Mouse (Mus musculus): ENCODE data around the gene Sgcd. TPM values are rescaled to one million over a fixed set of nuclear protein-coding genes. Genes with fewer than 3 reads are reported as not detected.

Sgcd gene
- polyA plus RNA-seq, 1 experiment = 2.1 TPM

GRCm38 (mm10) chr11:47952366-47952765, 36.4 kb downstream of the Sgcd start:
- Histone ChIP-seq H3K4me1 (ENCODE audit: control insufficient read depth, insufficient read depth, low read length) (no peaks in the 10 kb centered on the region), H3K27ac (ENCODE audit: insufficient read depth, low read length) (no peak overlapping the region), H3K4me3 (ENCODE audit: insufficient read depth, low read length) (no peak overlapping the region)
- TF ChIP-seq POLR2A (IDR thresholded peaks at IDR 0.05; ENCODE audit: extremely low read depth, insufficient read depth, low read length) = no peak
- no peak for TF ChIP-seq CTCF (IDR thresholded peaks at IDR 0.05; ENCODE audit: extremely low read depth, insufficient read depth, low read length)

- TF ChIP-seq CTCF (IDR thresholded peaks at IDR 0.05; ENCODE audit: extremely low read depth, insufficient read depth, low read length) = no peak
- no peak for TF ChIP-seq POLR2A (IDR thresholded peaks at IDR 0.05; ENCODE audit: extremely low read depth, insufficient read depth, low read length)
- Histone ChIP-seq H3K27ac (ENCODE audit: insufficient read depth, low read length) (no peak overlapping the region), H3K4me3 (ENCODE audit: insufficient read depth, low read length) (no peak overlapping the region), H3K4me1 (ENCODE audit: control insufficient read depth, insufficient read depth, low read length) (no peaks in the 10 kb centered on the region)
Observed at GRCm38 (mm10) chr11:47939795-47940194, 49.0 kb downstream of the Sgcd start.

GRCm38 (mm10) chr11:47917616-47918015, 71.2 kb downstream of the Sgcd start:
- Histone ChIP-seq H3K4me3 (ENCODE audit: insufficient read depth, low read length) (no peak overlapping the region), H3K4me1 (ENCODE audit: control insufficient read depth, insufficient read depth, low read length) (no peaks in the 10 kb centered on the region), H3K27ac (ENCODE audit: insufficient read depth, low read length) (no peak overlapping the region)
- TF ChIP-seq POLR2A (IDR thresholded peaks at IDR 0.05; ENCODE audit: extremely low read depth, insufficient read depth, low read length) = no peak
- no peak for TF ChIP-seq CTCF (IDR thresholded peaks at IDR 0.05; ENCODE audit: extremely low read depth, insufficient read depth, low read length)

DNA sequence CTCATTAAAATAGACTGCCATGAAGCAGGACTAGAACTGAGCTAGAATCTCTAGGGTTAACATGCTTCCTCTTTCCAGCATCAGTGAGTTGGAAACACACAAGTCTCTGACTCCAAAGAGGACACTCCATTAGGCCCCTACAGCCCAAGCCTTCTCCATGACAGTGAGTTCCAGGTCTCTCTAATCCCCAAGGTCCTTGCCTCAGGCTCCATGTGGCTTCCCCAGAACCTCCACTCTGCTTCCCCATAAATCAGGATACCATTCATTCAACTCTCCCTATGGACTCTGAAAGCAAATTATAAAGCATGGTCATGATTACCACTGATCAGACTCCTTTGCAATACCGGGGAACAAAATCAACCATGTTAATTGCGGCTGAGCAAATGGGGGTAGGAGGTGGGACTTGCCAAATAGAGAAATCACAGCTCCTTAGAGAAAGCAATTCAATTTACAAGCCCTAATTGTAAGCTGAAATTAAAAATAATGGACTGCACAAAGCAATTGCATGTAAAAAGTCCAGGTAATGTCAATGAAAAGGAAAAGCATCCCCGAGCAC, 97.1 kb downstream of the Sgcd start:
- H3K4me1 ChIP-seq (ENCODE audit: control insufficient read depth, insufficient read depth, low read length) = no peaks in the 10 kb centered on the region
- no peak overlapping the region for H3K4me3 ChIP-seq (ENCODE audit: insufficient read depth, low read length)
- no peak overlapping the region for H3K27ac ChIP-seq (ENCODE audit: insufficient read depth, low read length)
- TF ChIP-seq POLR2A (IDR thresholded peaks at IDR 0.05; ENCODE audit: extremely low read depth, insufficient read depth, low read length) (no peak), CTCF (IDR thresholded peaks at IDR 0.05; ENCODE audit: extremely low read depth, insufficient read depth, low read length) (no peak)

- Histone ChIP-seq H3K4me1 (ENCODE audit: control insufficient read depth, insufficient read depth, low read length) (no peaks in the 10 kb centered on the region), H3K27ac (ENCODE audit: insufficient read depth, low read length) (no peak overlapping the region), H3K4me3 (ENCODE audit: insufficient read depth, low read length) (no peak overlapping the region)
- TF ChIP-seq CTCF (IDR thresholded peaks at IDR 0.05; ENCODE audit: extremely low read depth, insufficient read depth, low read length) = peak; percentile 41
- no peak for TF ChIP-seq POLR2A (IDR thresholded peaks at IDR 0.05; ENCODE audit: extremely low read depth, insufficient read depth, low read length)
Observed at GRCm38 (mm10) chr11:47890315-47890714, 98.5 kb downstream of the Sgcd start.

DNA sequence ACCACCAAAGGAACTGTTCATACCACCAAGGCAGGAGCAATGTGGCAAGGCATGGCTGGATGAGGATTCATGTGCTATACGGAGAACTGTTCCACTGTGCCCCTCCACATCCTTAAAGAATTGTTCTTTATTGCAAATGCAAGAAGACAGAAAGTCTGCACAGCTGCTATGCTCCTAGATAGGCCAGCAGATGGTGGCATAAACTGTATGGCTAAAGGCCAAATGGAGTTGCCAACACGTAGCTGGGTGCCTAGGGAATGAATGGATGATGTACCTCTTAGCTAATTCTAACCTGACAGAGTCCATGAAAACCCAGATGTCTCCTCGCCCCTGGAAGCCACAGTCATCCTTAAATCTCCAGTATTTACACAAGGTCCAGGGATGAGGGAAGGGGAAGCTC, 103.5 kb downstream of the Sgcd start:
- Histone ChIP-seq H3K27ac (ENCODE audit: insufficient read depth, low read length) (no peak overlapping the region), H3K4me3 (ENCODE audit: insufficient read depth, low read length) (no peak overlapping the region), H3K4me1 (ENCODE audit: control insufficient read depth, insufficient read depth, low read length) (peaks cover 2% of the 10 kb centered on the region; the same call in 1 of the 2 replicates)
- TF ChIP-seq POLR2A (IDR thresholded peaks at IDR 0.05; ENCODE audit: extremely low read depth, insufficient read depth, low read length) (no peak), CTCF (IDR thresholded peaks at IDR 0.05; ENCODE audit: extremely low read depth, insufficient read depth, low read length) (peak; percentile 21; the same call in 1 of the 2 replicates)

- peaks cover 4% of the 10 kb centered on the region; the same call in 1 of the 2 replicates for H3K4me1 ChIP-seq (ENCODE audit: control insufficient read depth, insufficient read depth, low read length)
- no peak for TF ChIP-seq CTCF (IDR thresholded peaks at IDR 0.05; ENCODE audit: extremely low read depth, insufficient read depth, low read length)
- no peak for TF ChIP-seq POLR2A (IDR thresholded peaks at IDR 0.05; ENCODE audit: extremely low read depth, insufficient read depth, low read length)
- H3K4me3 ChIP-seq (ENCODE audit: insufficient read depth, low read length) = no peak overlapping the region
- H3K27ac ChIP-seq (ENCODE audit: insufficient read depth, low read length) = no peak overlapping the region
Observed at GRCm38 (mm10) chr11:47883545-47883944, 105.2 kb downstream of the Sgcd start.

DNA sequence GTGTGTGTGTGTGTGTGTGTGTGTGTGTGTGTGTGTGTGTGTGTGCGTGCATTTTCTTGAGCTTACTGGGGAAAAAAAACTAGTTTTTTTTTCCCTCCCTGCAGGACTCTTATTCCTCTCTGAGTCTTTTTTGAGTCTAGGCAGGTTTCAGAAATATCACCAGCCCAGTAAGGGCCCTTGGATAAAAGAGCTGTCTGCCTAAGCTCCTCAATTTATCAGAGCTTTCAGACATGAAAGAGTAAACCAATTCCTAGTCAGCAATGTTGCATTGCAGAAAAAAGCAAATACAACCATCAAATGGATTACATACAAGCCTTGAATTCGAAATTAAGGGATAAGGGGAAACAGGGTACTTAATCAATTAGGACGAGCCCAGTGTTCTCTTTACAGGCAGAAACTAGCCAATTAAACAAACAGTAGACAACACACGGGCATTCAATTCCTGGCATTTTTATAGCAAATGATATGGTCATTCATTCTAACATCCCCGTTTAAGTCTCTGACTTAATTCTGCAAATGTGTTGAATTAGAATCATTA, 112.1 kb downstream of the Sgcd start:
- Histone ChIP-seq H3K27ac (ENCODE audit: insufficient read depth, low read length) (no peak overlapping the region), H3K4me3 (ENCODE audit: insufficient read depth, low read length) (no peak overlapping the region), H3K4me1 (ENCODE audit: control insufficient read depth, insufficient read depth, low read length) (peaks cover 2% of the 10 kb centered on the region; the same call in 1 of the 2 replicates)
- TF ChIP-seq POLR2A (IDR thresholded peaks at IDR 0.05; ENCODE audit: extremely low read depth, insufficient read depth, low read length) = no peak
- no peak for TF ChIP-seq CTCF (IDR thresholded peaks at IDR 0.05; ENCODE audit: extremely low read depth, insufficient read depth, low read length)

GRCm38 (mm10) chr11:47845894-47846293, 142.9 kb downstream of the Sgcd start:
- Histone ChIP-seq H3K27ac (ENCODE audit: insufficient read depth, low read length) (no peak overlapping the region), H3K4me3 (ENCODE audit: insufficient read depth, low read length) (no peak overlapping the region), H3K4me1 (ENCODE audit: control insufficient read depth, insufficient read depth, low read length) (no peaks in the 10 kb centered on the region)
- TF ChIP-seq POLR2A (IDR thresholded peaks at IDR 0.05; ENCODE audit: extremely low read depth, insufficient read depth, low read length) (no peak), CTCF (IDR thresholded peaks at IDR 0.05; ENCODE audit: extremely low read depth, insufficient read depth, low read length) (no peak)

- H3K4me1 ChIP-seq (ENCODE audit: control insufficient read depth, insufficient read depth, low read length) = no peaks in the 10 kb centered on the region
- no peak overlapping the region for H3K4me3 ChIP-seq (ENCODE audit: insufficient read depth, low read length)
- TF ChIP-seq CTCF (IDR thresholded peaks at IDR 0.05; ENCODE audit: extremely low read depth, insufficient read depth, low read length) (no peak), POLR2A (IDR thresholded peaks at IDR 0.05; ENCODE audit: extremely low read depth, insufficient read depth, low read length) (no peak)
- no peak overlapping the region for H3K27ac ChIP-seq (ENCODE audit: insufficient read depth, low read length)
Observed at GRCm38 (mm10) chr11:47833283-47833682, 155.5 kb downstream of the Sgcd start.

All from cortical plate, adult 2 months (tissue).